Mouse (Mus musculus): ENCODE results near the gene Etv6.
A peak's percentile ranks its signal among the peaks of the same experiment; 100 is the strongest.

Etv6 gene

GRCm38 (mm10) chr6:134115219-134115968 lies 79.9 kb downstream of the Etv6 start:
- DNase-seq: no peak

- no peak for DNase-seq
These were observed 82.0 kb downstream of the Etv6 start for GRCm38 (mm10) chr6:134117380-134117938.

GRCm38 (mm10) chr6:134118506-134118905 lies 83.0 kb downstream of the Etv6 start:
- no peak for DNase-seq

GRCm38 (mm10) chr6:134119136-134119535 lies 83.6 kb downstream of the Etv6 start:
- DNase-seq: no peak

GRCm38 (mm10) chr6:134120227-134120626 lies 84.7 kb downstream of the Etv6 start:
- DNase-seq: no peak

GRCm38 (mm10) chr6:134120712-134121111 lies 85.2 kb downstream of the Etv6 start:
- no peak for DNase-seq

- DNase-seq: no peak
These were observed 87.4 kb downstream of the Etv6 start for GRCm38 (mm10) chr6:134122945-134123344.

GRCm38 (mm10) chr6:134123474-134123873 lies 88.0 kb downstream of the Etv6 start:
- no peak for DNase-seq

- no peak for DNase-seq
These were observed 88.8 kb downstream of the Etv6 start for GRCm38 (mm10) chr6:134124256-134124655.

GRCm38 (mm10) chr6:134127996-134128395 lies 92.5 kb downstream of the Etv6 start:
- peak; percentile 38 for DNase-seq

- DNase-seq: no peak
These were observed 93.1 kb downstream of the Etv6 start for GRCm38 (mm10) chr6:134128594-134128993.

GRCm38 (mm10) chr6:134129848-134130247 lies 94.3 kb downstream of the Etv6 start:
- no peak for DNase-seq

GRCm38 (mm10) chr6:134130816-134131215 lies 95.3 kb downstream of the Etv6 start:
- no peak for DNase-seq

GRCm38 (mm10) chr6:134131601-134132000 lies 96.1 kb downstream of the Etv6 start:
- DNase-seq: no peak

- DNase-seq: no peak
These were observed 98.3 kb downstream of the Etv6 start for GRCm38 (mm10) chr6:134133756-134134155.

- DNase-seq: no peak
These were observed 99.4 kb downstream of the Etv6 start for GRCm38 (mm10) chr6:134134821-134135323.

- no peak for DNase-seq
These were observed 100.8 kb downstream of the Etv6 start for GRCm38 (mm10) chr6:134136315-134136714.

GRCm38 (mm10) chr6:134139359-134139758 lies 103.9 kb downstream of the Etv6 start:
- DNase-seq: no peak

- no peak for DNase-seq
These were observed 105.5 kb downstream of the Etv6 start for GRCm38 (mm10) chr6:134140718-134141615.

GRCm38 (mm10) chr6:134141616-134142165 lies 106.2 kb downstream of the Etv6 start:
- no peak for DNase-seq

- DNase-seq: no peak
These were observed 107.2 kb downstream of the Etv6 start for GRCm38 (mm10) chr6:134142700-134143099.

GRCm38 (mm10) chr6:134143649-134144097 lies 108.2 kb downstream of the Etv6 start:
- no peak for DNase-seq
